Mouse (Mus musculus): Measurements from ENCODE around the gene Jam2. TPM values are rescaled to one million over a fixed set of nuclear protein-coding genes. Genes with fewer than 3 reads are reported as not detected.

The Jam2 gene
- total RNA-seq (2021), result 10 to 100 TPM; 73.3 to 74.4 TPM

GRCm38 (mm10) chr16:84774003-84774703 lies at the start of gene Jam2:
Jam2 (plus strand) TSS chr16:84774123.
- intact Hi-C loops (cut with DNase I), result loop anchor here (1.0 to 2.0 kb wide), 2 partner anchors 39 to 61 kb away; partner anchors contain the start of genes Atp5j and Mrpl39
- peak; percentile 79 to 85 for DNase-seq

DNA sequence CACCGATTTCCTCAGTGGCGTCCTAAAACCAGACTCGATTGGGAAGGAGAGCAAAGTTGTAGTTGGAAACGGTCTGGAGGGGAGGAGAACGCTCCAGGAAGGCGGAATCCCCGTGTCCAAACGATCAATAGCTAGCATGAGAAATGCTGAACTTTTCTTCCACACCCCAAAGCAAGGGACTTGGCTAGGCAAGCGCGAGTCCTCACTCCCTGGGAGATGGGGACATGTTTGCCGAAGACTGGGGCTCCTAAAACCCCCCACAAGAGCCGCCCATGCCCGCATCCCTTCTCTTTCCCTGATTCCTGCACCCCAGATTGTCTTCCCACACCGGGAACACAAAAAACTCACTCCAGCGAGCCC lies 39.1 kb upstream of the Jam2 start:
- no peak for DNase-seq
- intact Hi-C loops (cut with DNase I), result loop anchor here (1.0 to 10.0 kb wide), 5 partner anchors 40 to 940 kb away; partner anchors contain the start of genes Gabpa and Jam2

DNA sequence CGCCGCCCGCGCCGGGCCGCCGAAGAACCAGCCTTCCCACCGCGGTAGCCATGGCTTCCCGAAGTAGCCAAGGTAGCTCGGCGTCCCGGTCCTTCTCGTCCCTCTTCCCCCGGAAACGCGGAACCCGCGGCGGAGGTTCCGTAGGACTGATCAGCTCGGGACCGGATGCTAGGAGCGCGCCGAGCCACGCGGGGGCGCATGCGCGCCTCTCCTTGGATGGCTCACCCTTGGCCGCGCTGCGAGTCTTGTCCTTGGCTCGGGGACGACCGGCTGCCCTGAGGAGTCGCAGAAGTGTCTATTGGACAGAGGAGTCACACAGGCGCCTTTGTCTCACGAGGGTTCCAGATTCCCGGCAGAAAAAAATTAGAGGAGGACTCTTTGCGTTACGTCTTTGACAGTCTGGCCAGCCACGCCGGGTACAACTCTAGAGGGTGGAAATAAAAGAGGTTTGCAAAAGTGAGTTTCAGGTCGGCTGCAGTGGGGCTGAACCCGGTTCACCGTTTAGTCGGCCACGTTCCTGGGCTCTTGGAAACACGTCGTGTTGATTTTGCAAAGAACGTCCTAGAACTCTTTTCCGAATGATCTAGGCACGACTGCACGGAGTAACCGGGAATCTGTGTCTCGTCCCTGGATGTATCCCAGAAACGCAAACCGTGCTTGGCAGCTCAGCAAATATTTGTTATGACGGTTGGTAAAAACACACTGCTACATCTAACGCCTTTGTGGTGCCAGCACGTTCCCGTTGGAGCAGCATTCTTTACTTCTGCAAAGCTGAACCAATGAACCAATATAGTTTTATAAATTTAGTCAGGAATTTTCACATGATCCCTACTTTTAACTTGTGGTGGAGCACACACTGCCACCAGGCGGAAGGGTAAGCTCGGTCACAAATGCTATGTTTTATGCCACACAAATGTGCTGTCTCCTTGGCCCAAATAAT lies 38.5 kb upstream of the Jam2 start, which contains the start of gene Mrpl39:
Gene Mrpl39, minus strand, starts transcription at position 577 of the 940 bp plus-strand sequence.
- peak; percentile 100 for DNase-seq
- intact Hi-C loops (cut with DNase I), result loop anchor here (1.0 to 10.0 kb wide), 5 partner anchors 39 to 939 kb away; partner anchors contain the start of genes Gabpa and Jam2

DNA sequence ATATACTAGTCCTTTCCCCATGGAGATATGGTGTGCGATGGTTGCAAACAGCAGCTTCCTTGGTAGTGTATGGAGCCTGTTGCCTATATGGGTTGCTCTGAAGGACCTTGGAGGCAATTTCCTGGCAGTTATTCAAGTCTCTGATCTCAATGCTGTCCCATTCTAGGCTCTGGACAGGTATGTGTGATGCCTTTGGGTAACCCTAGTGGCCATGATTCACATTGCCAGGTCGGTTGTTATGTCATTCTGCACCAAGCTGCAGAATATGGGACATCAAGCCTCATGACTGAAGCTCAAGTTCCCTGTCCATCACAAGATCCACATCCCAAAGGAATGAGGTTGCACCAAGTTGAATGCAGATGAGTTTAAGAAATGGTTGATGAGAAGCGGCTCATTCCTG lies 36.6 kb upstream of the Jam2 start:
- no peak for DNase-seq
- intact Hi-C loops (cut with DNase I), result loop anchor here (10.0 kb wide), 1 partner anchor 937 kb away; no protein-coding TSS in a partner anchor

- intact Hi-C loops (cut with DNase I), result no loop called here
- DNase-seq, result peak in 1 of 2 experiments; percentile 19
Measured at GRCm38 (mm10) chr16:84744703-84745490, 29.0 kb upstream of the Jam2 start.

DNA sequence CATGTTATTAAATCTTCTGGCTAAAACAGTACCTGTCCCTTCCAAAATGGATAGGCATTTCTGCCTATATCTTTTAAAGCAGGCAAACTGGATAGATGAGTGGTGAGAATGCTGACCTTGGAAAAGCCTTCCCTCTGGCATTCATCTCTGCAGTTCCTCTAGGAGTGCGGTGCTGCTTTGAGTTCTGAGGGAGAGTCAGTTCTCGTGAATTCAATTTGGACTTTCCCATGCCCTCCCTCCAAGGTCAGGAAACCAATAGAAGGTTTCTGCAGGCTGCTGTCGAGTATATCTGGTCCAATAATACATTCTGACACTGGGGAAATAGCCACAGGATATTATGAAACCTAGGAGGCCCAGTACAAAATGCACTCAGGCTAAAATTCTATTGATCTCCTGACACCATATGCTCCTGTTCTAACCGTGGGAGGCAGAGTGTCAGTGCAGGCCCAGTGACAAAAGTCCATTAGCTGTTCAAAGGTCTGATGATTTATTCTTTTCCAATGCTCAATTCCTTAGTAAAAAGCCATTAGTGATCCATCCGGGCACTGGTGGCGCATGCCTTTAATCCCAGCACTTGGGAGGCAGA lies 28.1 kb upstream of the Jam2 start:
- intact Hi-C loops (cut with DNase I), result no loop called here
- no peak for DNase-seq

DNA sequence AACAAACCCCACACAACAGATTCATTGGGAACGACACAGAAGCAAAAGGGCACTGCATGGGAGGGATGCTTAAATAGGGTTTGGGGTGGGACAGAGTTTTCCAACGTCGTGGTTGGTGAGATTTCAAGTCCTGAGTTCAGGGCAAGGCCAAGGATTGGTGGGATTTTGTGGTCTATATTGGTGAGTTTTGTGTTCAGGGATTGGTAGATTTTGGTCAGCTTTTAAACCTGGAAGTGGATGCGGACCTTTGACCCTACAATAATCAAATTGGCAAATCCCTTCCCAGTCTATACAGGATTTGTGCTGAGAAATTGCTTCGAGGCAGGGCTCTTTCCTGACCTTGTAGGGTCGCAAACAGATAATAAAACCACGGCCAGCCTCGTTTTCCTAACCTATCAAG lies 6.0 kb upstream of the Jam2 start:
- no peak for DNase-seq
- intact Hi-C loops (cut with DNase I), result no loop called here

- intact Hi-C loops (cut with DNase I), result no loop called here
- no peak for DNase-seq
Measured at GRCm38 (mm10) chr16:84769182-84769581, 4.7 kb upstream of the Jam2 start.

- intact Hi-C loops (cut with DNase I), result no loop called here
- no peak for DNase-seq
Measured at GRCm38 (mm10) chr16:84769619-84770464, 4.1 kb upstream of the Jam2 start.

- intact Hi-C loops (cut with DNase I), result no loop called here
- DNase-seq, result no peak
Measured at GRCm38 (mm10) chr16:84770891-84771290, 3.0 kb upstream of the Jam2 start.

DNA sequence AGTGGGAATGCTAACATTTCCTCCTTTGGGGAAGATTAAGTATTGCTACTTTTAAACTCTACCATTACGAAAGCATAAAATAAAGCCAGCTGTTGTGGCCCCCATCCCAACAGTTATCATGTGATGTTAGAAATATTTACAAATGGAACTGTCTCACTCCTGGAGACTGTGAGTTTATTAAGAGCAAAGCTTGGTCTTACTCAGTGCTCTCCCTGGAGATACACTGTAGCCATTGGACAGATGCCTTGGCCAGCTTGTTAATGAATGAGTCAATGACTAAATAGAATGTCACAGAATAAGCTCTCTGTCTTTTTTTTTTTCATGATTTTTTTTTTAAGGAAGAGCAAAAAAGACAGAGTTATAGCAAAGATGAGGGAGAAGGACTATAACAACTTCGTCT lies 2.5 kb upstream of the Jam2 start:
- intact Hi-C loops (cut with DNase I), result no loop called here
- DNase-seq, result peak in 1 of 2 experiments; percentile 41

DNA sequence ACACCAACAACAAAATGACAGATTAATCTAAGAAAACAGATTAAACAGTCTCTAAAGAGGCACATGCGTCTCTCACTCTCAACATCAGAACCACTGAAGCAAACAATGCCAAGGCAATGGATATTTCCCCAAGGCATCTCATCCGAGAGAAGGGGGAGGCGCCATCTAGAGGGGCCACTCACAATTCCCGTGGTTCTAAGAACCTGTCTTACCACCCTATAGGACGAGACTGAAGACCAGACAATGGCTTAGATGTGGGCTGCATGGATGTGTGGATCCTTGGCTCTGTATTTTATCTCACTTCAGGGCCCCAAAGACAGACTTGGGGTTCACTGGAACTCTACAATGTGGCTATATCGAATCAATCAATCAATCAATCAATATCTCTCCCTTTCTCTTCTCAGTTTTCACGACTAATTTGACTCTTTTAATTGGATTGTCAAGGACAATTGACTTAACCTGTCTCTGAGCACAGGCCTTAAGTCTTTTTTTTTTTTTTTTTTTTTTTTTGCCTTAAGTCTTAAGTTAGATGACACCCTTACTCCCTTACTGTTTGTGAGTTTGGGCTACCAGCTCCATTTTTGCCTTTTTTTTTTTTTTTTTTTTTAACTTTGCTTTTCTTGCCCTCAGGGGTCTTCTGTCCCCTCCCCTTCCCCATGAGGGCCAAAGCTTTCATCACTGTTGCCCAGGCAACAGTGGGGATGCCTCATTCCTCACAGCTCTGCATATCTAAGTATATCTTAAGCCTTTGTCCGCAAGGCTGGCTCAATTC lies 1.2 kb upstream of the Jam2 start:
- no peak for DNase-seq
- intact Hi-C loops (cut with DNase I), result no loop called here

GRCm38 (mm10) chr16:84773268-84773861 lies 558 bp upstream of the Jam2 start:
- DNase-seq, result peak in 1 of 2 experiments; percentile 44
- intact Hi-C loops (cut with DNase I), result no loop called here

- DNase-seq, result peak; percentile 47 to 61
- intact Hi-C loops (cut with DNase I), result loop anchor here (1.0 to 2.0 kb wide), 3 partner anchors 28 to 61 kb away; partner anchors contain the start of genes Atp5j and Mrpl39
Measured at GRCm38 (mm10) chr16:84774761-84775231, 873 bp downstream of the Jam2 start.

DNA sequence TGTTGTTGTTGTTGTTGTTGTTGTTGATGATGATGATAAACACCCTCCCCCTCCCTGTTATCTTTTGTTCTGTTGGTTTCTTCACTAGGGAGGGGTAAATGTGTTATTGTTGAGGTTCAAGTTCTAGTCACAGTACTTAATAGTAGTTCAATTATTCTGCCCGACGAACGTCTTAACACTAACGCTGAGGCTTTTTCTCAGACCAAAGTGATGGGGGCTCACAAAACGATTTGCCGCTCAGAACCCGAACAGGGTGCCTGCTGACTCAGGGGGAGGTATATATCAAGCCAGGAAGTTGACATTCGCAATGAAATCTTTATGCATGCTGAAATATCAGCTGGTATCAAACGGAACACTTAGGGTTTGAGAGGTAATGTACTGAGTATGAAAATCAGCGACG lies 1.4 kb downstream of the Jam2 start:
- intact Hi-C loops (cut with DNase I), result loop anchor here (1.0 to 2.0 kb wide), 2 partner anchors 27 to 41 kb away; partner anchors contain the start of gene Mrpl39
- no peak for DNase-seq

DNA sequence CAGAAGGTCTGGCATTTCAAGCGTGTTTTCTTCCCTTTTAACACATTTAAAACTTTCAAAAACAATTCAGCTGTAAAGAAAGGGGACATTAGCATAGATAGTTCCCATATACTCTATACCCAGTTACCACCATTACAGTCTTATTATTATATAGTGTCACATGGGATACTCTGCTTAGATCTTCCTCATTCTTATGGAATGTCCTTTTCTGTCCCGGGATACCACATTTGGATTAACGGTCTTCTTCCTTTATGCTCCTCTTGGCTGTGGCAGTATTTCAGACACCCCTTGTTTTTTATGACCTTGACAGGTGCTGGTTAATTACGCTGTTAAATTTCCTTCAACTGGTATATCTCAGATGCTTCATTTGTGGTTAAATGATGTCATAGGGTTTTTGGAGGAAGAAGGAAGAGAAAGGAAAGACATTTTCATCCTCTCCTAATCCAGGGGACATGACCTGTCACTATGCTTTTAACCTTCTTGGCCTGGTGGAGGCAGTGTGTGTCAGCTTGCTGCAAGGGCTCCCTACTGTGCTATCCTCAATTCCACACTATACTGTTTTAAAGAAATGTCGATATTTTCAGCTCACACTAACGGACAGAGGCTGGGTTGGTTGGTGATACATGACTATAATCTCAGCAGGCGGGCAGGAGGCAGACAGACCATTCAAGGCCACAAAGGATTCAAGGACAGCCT lies 2.3 kb downstream of the Jam2 start:
- DNase-seq, result no peak
- intact Hi-C loops (cut with DNase I), result loop anchor here (2.0 kb wide), 1 partner anchor 41 kb away; no protein-coding TSS in a partner anchor

DNA sequence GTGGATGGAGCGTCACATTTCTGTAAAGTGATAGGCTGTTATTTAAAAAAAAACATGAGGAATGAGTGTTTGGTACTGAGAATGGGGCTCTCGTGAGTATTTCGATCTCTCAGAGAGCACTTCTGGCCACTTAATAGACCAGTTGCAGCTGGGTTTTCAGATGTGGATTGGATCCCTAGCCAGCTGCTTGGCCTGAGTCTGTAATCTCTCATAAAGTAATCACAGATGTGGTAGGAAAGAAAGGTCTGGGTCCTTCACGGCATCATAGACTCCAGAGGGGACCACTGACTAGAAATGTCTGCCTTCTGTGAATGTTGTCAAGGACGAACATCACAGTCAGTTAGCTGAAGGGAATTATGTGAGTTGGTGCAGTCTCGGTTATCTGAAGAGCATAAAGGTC lies 4.5 kb downstream of the Jam2 start:
- intact Hi-C loops (cut with DNase I), result no loop called here

More for the DNA sequence above, 4.5 kb downstream of the Jam2 start:
- no peak for DNase-seq
